ENCODE assay signal across 12 mouse cellular contexts in genomic region chr14:79541606-79542005, GRCm38 (mm10).
"Had no signal": no experiment of that assay in that cellular context is flagged by ENCODE, and none has a peak within 500 bp of the region (broad histone marks: within the 10 kb centered on the region; RNA-seq: fewer than 3 reads in every experiment).

No protein-coding gene starts in this region.

- H3K4me3 ChIP-seq: limb, embryonic 12.5 days; midbrain, embryonic 15.5 days; neural tube, embryonic 15.5 days had no signal

- H3K36me3 ChIP-seq: limb, embryonic 12.5 days; midbrain, embryonic 15.5 days; neural tube, embryonic 15.5 days had no signal

- ATAC-seq: intestine, postnatal 0 days; midbrain, embryonic 15.5 days had no signal

- H3K27me3 ChIP-seq: limb, embryonic 12.5 days; midbrain, embryonic 15.5 days; neural tube, embryonic 15.5 days had no signal

- H3K4me1 ChIP-seq: limb, embryonic 12.5 days; midbrain, embryonic 15.5 days; neural tube, embryonic 15.5 days had no signal

- H3K9me3 ChIP-seq: limb, embryonic 12.5 days; midbrain, embryonic 15.5 days; neural tube, embryonic 15.5 days had no signal

- DNase-seq: kidney, adult 8-10 months; kidney, postnatal 25 days; liver; lung, embryonic 14.5 days; lung, postnatal 10 days; spleen, adult 18-20 months; thymus, adult 18-20 months; thymus, postnatal 25 days had no signal
